Mouse (Mus musculus) midbrain, embryonic 14.5 days (tissue): ENCODE results near the gene Dnaja4. TPM values are rescaled to one million over a fixed set of nuclear protein-coding genes. Genes with fewer than 3 reads are reported as not detected.

Experiments used
- ATAC-seq: fragments of 200-750 bp; cut with Nextera tagmentation; 2 replicates; pipeline ENCODE4 v1.8.0; 2017; ENCODE audit warnings: moderate number of reproducible peaks, moderate library complexity; ENCODE audit not compliant: low FRiP score, low TSS enrichment
- DNase-seq: peaks from one replicate; pipeline ENCODE4 v3.0.0-alpha.2; 2015
- H3K27ac ChIP-seq: fragments of 300-500 bp; sonication (generic); replicated peaks from 2 replicates; pipeline ENCODE4 v1.5.1; 2014; ENCODE audit warnings: mild to moderate bottlenecking, low read depth, low read length, moderate library complexity
- H3K27me3 ChIP-seq: fragments of 300-500 bp; sonication (generic); 2 replicates; pipeline ENCODE4 v1.6.1; 2014; ENCODE audit warnings: low read length, control low read depth, mixed read lengths; ENCODE audit not compliant: control insufficient read depth, insufficient read depth
- H3K36me3 ChIP-seq: fragments of 300-500 bp; sonication (generic); 2 replicates; pipeline ENCODE4 v1.6.1; 2014; ENCODE audit warnings: low read length, control low read depth; ENCODE audit not compliant: control insufficient read depth, insufficient read depth
- H3K4me1 ChIP-seq: fragments of 300-500 bp; sonication (generic); 2 replicates; pipeline ENCODE4 v1.6.1; 2014; ENCODE audit warnings: mild to moderate bottlenecking, antibody characterized with exemption, low read length, control low read depth; ENCODE audit not compliant: control insufficient read depth, insufficient read depth
- H3K4me2 ChIP-seq: fragments of 300-500 bp; sonication (generic); 2 replicates; pipeline ENCODE4 v1.6.1; 2014; ENCODE audit warnings: mild to moderate bottlenecking, low read length, moderate library complexity
- H3K4me3 ChIP-seq: fragments of 300-500 bp; sonication (generic); replicated peaks from 2 replicates; pipeline ENCODE4 v1.5.1; 2014; ENCODE audit warnings: low read depth, low read length
- H3K9ac ChIP-seq: fragments of 300-500 bp; sonication (generic); replicated peaks from 2 replicates; pipeline ENCODE4 v1.6.1; 2014; ENCODE audit warnings: mild to moderate bottlenecking, low read length, moderate library complexity
- H3K9me3 ChIP-seq: fragments of 300-500 bp; sonication (generic); 2 replicates; pipeline ENCODE4 v1.6.1; 2016; ENCODE audit warnings: low read length, control low read depth, mixed read lengths; ENCODE audit not compliant: control insufficient read depth
- WGBS: fragments of 180-500 bp; shearing (Covaris S2); extraction: QIAGEN DNeasy Blood & Tissue Kit; methylation state at CpG from one replicate; pipeline ENCODE4 v1.1.7; 2014; 5-methylcytosine and 5-hydroxymethylcytosine counted together
- polyA plus RNA-seq: library from polyadenylated mRNA; unstranded; fragments of >200 nt; fragmentation: Nextera tagmentation; extraction: Ambion mirVana; gene quantifications from 2 replicates; pipeline ENCODE4 v1.2.1, GENCODE M21; 2014

Gene Dnaja4
- polyA plus RNA-seq, 1 experiment from 2014 or later: 5.0 TPM

- Histone ChIP-seq H3K4me3 (no peak overlapping the region), H3K9me3 (no peaks in the 10 kb centered on the region), H3K36me3 (no peaks in the 10 kb centered on the region), H3K4me2 (no peak overlapping the region), H3K9ac (no peak overlapping the region), H3K27ac (no peak overlapping the region), H3K27me3 (no peaks in the 10 kb centered on the region), H3K4me1 (peaks cover 8% of the 10 kb centered on the region; the same call in 1 of the 2 replicates)
- DNase-seq (no peak), ATAC-seq (no peak)
- WGBS: 92% methylated on average over 3 of the region's 3 CpGs
Measured at GRCm38 (mm10) chr9:54666116-54666515, 32.6 kb upstream of the Dnaja4 start.

GRCm38 (mm10) chr9:54668455-54668854, 30.2 kb upstream of the Dnaja4 start:
- H3K4me1 ChIP-seq: no peaks in the 10 kb centered on the region
- no peak overlapping the region for H3K9ac ChIP-seq
- DNase-seq (no peak), ATAC-seq (no peak)
- H3K9me3 ChIP-seq: no peaks in the 10 kb centered on the region
- 60% methylated on average over 4 of the region's 4 CpGs for WGBS
- no peak overlapping the region for H3K27ac ChIP-seq
- no peaks in the 10 kb centered on the region for H3K36me3 ChIP-seq
- no peaks in the 10 kb centered on the region for H3K27me3 ChIP-seq
- H3K4me2 ChIP-seq: no peak overlapping the region
- no peak overlapping the region for H3K4me3 ChIP-seq

- H3K27ac ChIP-seq: no peak overlapping the region
- no peak overlapping the region for H3K9ac ChIP-seq
- H3K4me2 ChIP-seq: no peak overlapping the region
- WGBS: 82% methylated on average over 3 of the region's 3 CpGs
- H3K4me1 ChIP-seq: no peaks in the 10 kb centered on the region
- no peaks in the 10 kb centered on the region for H3K9me3 ChIP-seq
- DNase-seq: no peak
- H3K4me3 ChIP-seq: no peak overlapping the region
- no peaks in the 10 kb centered on the region for H3K27me3 ChIP-seq
- no peaks in the 10 kb centered on the region for H3K36me3 ChIP-seq
- ATAC-seq: no peak
Measured at GRCm38 (mm10) chr9:54671962-54672361, 26.7 kb upstream of the Dnaja4 start.

- no peak overlapping the region for H3K9ac ChIP-seq
- DNase-seq (no peak), ATAC-seq (no peak)
- H3K4me2 ChIP-seq: no peak overlapping the region
- WGBS: 93% methylated on average over 13 of the region's 13 CpGs
- H3K27ac ChIP-seq: no peak overlapping the region
- H3K9me3 ChIP-seq: no peaks in the 10 kb centered on the region
- H3K4me1 ChIP-seq: no peaks in the 10 kb centered on the region
- no peaks in the 10 kb centered on the region for H3K36me3 ChIP-seq
- no peak overlapping the region for H3K4me3 ChIP-seq
- no peaks in the 10 kb centered on the region for H3K27me3 ChIP-seq
Measured at GRCm38 (mm10) chr9:54673887-54674286, 24.8 kb upstream of the Dnaja4 start.

- H3K4me3 ChIP-seq: peak overlapping the region; percentile 24
- H3K4me2 ChIP-seq: peak overlapping the region; percentile 52
- ATAC-seq (peak; percentile 50; the same call in 1 of the 2 replicates), DNase-seq (peak; percentile 90)
- H3K36me3 ChIP-seq: no peaks in the 10 kb centered on the region
- no peaks in the 10 kb centered on the region for H3K4me1 ChIP-seq
- no peak overlapping the region for H3K27ac ChIP-seq
- H3K9me3 ChIP-seq: no peaks in the 10 kb centered on the region
- H3K9ac ChIP-seq: no peak overlapping the region
- no peaks in the 10 kb centered on the region for H3K27me3 ChIP-seq
- WGBS: under 1% methylated on average over 14 of the region's 14 CpGs
Measured at GRCm38 (mm10) chr9:54676531-54676986, 22.1 kb upstream of the Dnaja4 start.

GRCm38 (mm10) chr9:54682846-54683245, 15.8 kb upstream of the Dnaja4 start:
- WGBS: 83% methylated on average over 4 of the region's 4 CpGs
- H3K9me3 ChIP-seq: no peaks in the 10 kb centered on the region
- no peaks in the 10 kb centered on the region for H3K27me3 ChIP-seq
- no peaks in the 10 kb centered on the region for H3K36me3 ChIP-seq
- no peak overlapping the region for H3K4me2 ChIP-seq
- no peak overlapping the region for H3K4me3 ChIP-seq
- ATAC-seq (no peak), DNase-seq (no peak)
- H3K9ac ChIP-seq: no peak overlapping the region
- no peak overlapping the region for H3K27ac ChIP-seq
- H3K4me1 ChIP-seq: no peaks in the 10 kb centered on the region

GRCm38 (mm10) chr9:54683814-54684605, 14.7 kb upstream of the Dnaja4 start:
- no peaks in the 10 kb centered on the region for H3K9me3 ChIP-seq
- H3K4me1 ChIP-seq: no peaks in the 10 kb centered on the region
- H3K27ac ChIP-seq: no peak overlapping the region
- no peak overlapping the region for H3K9ac ChIP-seq
- H3K27me3 ChIP-seq: no peaks in the 10 kb centered on the region
- no peak overlapping the region for H3K4me2 ChIP-seq
- ATAC-seq (no peak), DNase-seq (no peak)
- no peak overlapping the region for H3K4me3 ChIP-seq
- H3K36me3 ChIP-seq: no peaks in the 10 kb centered on the region
- 73% methylated on average over 7 of the region's 7 CpGs for WGBS

GRCm38 (mm10) chr9:54687246-54688236, 11.1 kb upstream of the Dnaja4 start:
- WGBS: 64% methylated on average over 14 of the region's 14 CpGs
- ATAC-seq (no peak), DNase-seq (no peak)
- H3K27ac ChIP-seq: no peak overlapping the region
- H3K4me1 ChIP-seq: no peaks in the 10 kb centered on the region
- 0 out of 2 replicates have a peak, but pooled peaks cover 4% of the 10 kb centered on the region for H3K27me3 ChIP-seq
- no peak overlapping the region for H3K9ac ChIP-seq
- H3K36me3 ChIP-seq: no peaks in the 10 kb centered on the region
- H3K4me3 ChIP-seq: no peak overlapping the region
- H3K9me3 ChIP-seq: no peaks in the 10 kb centered on the region
- no peak overlapping the region for H3K4me2 ChIP-seq
